Mouse (Mus musculus): ENCODE results near the gene Lsm6. TPM values are rescaled to one million over a fixed set of nuclear protein-coding genes. Genes with fewer than 3 reads are reported as not detected.

The Lsm6 gene
- polyA plus RNA-seq, 1 experiment from 2014 or later, result 299 TPM

- Histone ChIP-seq H3K27ac (replicated peaks) (no peak overlapping the region), H3K4me3 (no peak overlapping the region), H3K4me1 (no peaks in the 10 kb centered on the region), H3K27me3 (replicated peaks; ENCODE audit: low read depth, poor library complexity, severe bottlenecking) (no peaks in the 10 kb centered on the region), H3K36me3 (replicated peaks) (peaks cover 24% of the 10 kb centered on the region), H3K9me3 (peaks cover 4% of the 10 kb centered on the region; the same call in 1 of the 2 replicates)
- DNase-seq (ENCODE audit: low spot score), result no peak
- 91% methylated on average over 7 of the region's 7 CpGs for WGBS
Measured at GRCm38 (mm10) chr8:78797985-78798384, 23.0 kb downstream of the Lsm6 start.

DNA sequence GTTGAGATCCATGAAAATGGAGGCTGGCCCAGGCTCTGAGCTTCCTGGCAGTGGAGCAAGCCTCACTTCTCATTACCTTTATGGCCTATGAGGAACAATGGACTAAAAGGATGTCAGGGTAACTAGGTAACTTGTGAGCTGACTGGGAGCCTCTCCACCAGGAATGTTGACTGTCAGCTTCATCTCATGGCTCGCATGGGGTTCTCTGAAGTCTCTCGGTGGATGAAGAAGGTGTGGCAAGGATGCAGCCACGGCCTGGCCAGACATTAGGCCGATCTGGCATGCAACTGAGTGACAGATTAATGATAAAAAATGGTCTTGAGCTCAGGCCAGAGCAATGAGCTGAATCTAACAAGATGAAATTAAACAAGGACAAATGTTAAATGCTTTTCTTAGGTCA is 27.7 kb downstream of the Lsm6 start:
- Histone ChIP-seq H3K27me3 (replicated peaks; ENCODE audit: low read depth, poor library complexity, severe bottlenecking) (no peaks in the 10 kb centered on the region), H3K27ac (replicated peaks) (no peak overlapping the region), H3K36me3 (replicated peaks) (peaks cover 4% of the 10 kb centered on the region; the same call in 1 of the 2 replicates), H3K4me3 (no peak overlapping the region), H3K9me3 (peaks cover 4% of the 10 kb centered on the region; the same call in 1 of the 2 replicates), H3K4me1 (no peaks in the 10 kb centered on the region)
- WGBS, result 86% methylated on average over 4 of the region's 4 CpGs
- DNase-seq (ENCODE audit: low spot score), result peak; percentile 3

GRCm38 (mm10) chr8:78776816-78777215 is 44.1 kb downstream of the Lsm6 start:
- H3K4me3 ChIP-seq, result no peak overlapping the region
- H3K27ac ChIP-seq (replicated peaks), result no peak overlapping the region
- H3K9me3 ChIP-seq, result peaks cover 5% of the 10 kb centered on the region; the same call in 1 of the 2 replicates
- no peak for DNase-seq (ENCODE audit: low spot score)
- 92% methylated on average over 9 of the region's 9 CpGs for WGBS
- no peaks in the 10 kb centered on the region for H3K4me1 ChIP-seq
- no peaks in the 10 kb centered on the region for H3K36me3 ChIP-seq (replicated peaks)
- H3K27me3 ChIP-seq (replicated peaks; ENCODE audit: low read depth, poor library complexity, severe bottlenecking), result no peaks in the 10 kb centered on the region

- Histone ChIP-seq H3K27me3 (replicated peaks; ENCODE audit: low read depth, poor library complexity, severe bottlenecking) (no peaks in the 10 kb centered on the region), H3K4me1 (no peaks in the 10 kb centered on the region), H3K9me3 (no peaks in the 10 kb centered on the region), H3K27ac (replicated peaks) (no peak overlapping the region), H3K4me3 (no peak overlapping the region), H3K36me3 (replicated peaks) (no peaks in the 10 kb centered on the region)
- WGBS, result 73% methylated on average over 7 of the region's 7 CpGs
- DNase-seq (ENCODE audit: low spot score), result peak; percentile 8
Measured at GRCm38 (mm10) chr8:78771256-78771655, 49.7 kb downstream of the Lsm6 start.

DNA sequence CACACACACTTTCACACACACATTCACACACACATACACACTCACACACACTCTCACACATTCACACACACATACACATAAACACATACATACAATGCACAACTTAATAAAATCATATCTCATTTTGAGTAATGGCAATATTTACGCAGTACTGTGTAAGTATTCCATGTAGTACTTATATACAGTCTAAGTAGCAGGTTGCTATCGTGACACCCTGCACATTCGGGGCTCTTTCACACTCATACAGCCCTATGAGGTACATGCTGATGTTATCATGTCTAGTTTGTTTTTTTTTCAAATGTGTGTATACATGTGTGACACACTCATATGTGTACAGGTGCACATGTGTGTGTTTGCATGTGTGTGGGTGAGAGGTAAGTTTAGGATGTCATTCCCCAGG is 50.4 kb downstream of the Lsm6 start:
- Histone ChIP-seq H3K27me3 (replicated peaks; ENCODE audit: low read depth, poor library complexity, severe bottlenecking) (no peaks in the 10 kb centered on the region), H3K4me1 (no peaks in the 10 kb centered on the region)

DNA sequence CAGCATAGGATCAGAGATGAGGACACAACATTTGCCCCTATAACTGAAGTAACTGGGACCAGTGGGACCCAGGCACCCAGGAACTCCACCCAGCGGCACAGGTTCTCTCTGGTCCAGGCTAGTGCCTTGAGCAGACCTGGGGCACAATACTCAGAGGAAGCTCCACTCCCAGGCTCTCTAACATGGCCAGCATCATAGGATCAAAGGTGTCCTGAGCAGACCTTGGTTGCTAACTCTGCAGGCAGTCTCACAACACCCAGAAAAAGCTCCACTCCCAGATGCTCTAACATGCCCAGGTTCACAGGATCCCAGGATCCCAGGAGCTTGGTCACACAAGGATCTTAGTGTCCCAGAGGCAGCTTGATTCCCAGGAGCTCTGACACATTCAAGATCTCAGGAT is 55.4 kb downstream of the Lsm6 start:
- H3K4me1 ChIP-seq, result no peaks in the 10 kb centered on the region
- H3K36me3 ChIP-seq (replicated peaks), result no peaks in the 10 kb centered on the region
- WGBS, result 94% methylated on average over 1 of the region's 1 CpGs
- H3K9me3 ChIP-seq, result no peaks in the 10 kb centered on the region
- no peak overlapping the region for H3K27ac ChIP-seq (replicated peaks)
- no peak overlapping the region for H3K4me3 ChIP-seq
- DNase-seq (ENCODE audit: low spot score), result peak; percentile 2
- H3K27me3 ChIP-seq (replicated peaks; ENCODE audit: low read depth, poor library complexity, severe bottlenecking), result no peaks in the 10 kb centered on the region

More for the DNA sequence above, 50.4 kb downstream of the Lsm6 start:
- DNase-seq (ENCODE audit: low spot score), result no peak
- no peaks in the 10 kb centered on the region for H3K9me3 ChIP-seq
- H3K4me3 ChIP-seq, result no peak overlapping the region
- H3K36me3 ChIP-seq (replicated peaks), result no peaks in the 10 kb centered on the region
- 95% methylated on average over 3 of the region's 3 CpGs for WGBS
- H3K27ac ChIP-seq (replicated peaks), result no peak overlapping the region

- Histone ChIP-seq H3K4me1 (no peaks in the 10 kb centered on the region), H3K36me3 (replicated peaks) (no peaks in the 10 kb centered on the region), H3K27ac (replicated peaks) (no peak overlapping the region), H3K9me3 (no peaks in the 10 kb centered on the region), H3K4me3 (no peak overlapping the region), H3K27me3 (replicated peaks; ENCODE audit: low read depth, poor library complexity, severe bottlenecking) (no peaks in the 10 kb centered on the region)
- DNase-seq (ENCODE audit: low spot score), result no peak
Measured at GRCm38 (mm10) chr8:78764976-78765375, 56.0 kb downstream of the Lsm6 start.

DNA sequence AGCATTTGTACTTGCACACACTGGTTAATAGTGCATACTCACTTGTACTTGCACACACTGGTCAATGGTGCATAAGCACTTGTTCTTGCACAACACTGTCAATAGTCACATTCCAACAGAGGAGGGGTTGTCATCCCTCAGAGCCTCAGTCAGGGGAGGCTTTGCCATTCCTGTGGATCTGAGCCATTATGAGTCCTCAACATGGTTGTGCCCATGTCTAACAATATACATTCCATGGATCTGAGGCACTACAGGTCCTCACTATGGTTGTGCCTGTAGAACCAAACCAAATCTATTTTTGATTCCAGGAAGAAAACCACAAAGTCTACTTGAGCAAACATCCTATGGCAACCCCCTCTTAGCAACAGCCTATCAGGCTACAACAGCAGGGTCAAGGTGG is 61.8 kb downstream of the Lsm6 start:
- no peak overlapping the region for H3K4me3 ChIP-seq
- no peaks in the 10 kb centered on the region for H3K4me1 ChIP-seq
- DNase-seq (ENCODE audit: low spot score), result no peak
- no peak overlapping the region for H3K27ac ChIP-seq (replicated peaks)
- H3K36me3 ChIP-seq (replicated peaks), result no peaks in the 10 kb centered on the region
- H3K27me3 ChIP-seq (replicated peaks; ENCODE audit: low read depth, poor library complexity, severe bottlenecking), result no peaks in the 10 kb centered on the region
- H3K9me3 ChIP-seq, result no peaks in the 10 kb centered on the region

GRCm38 (mm10) chr8:78754986-78755385 is 66.0 kb downstream of the Lsm6 start:
- no peak overlapping the region for H3K4me3 ChIP-seq
- WGBS, result 85% methylated on average over 4 of the region's 4 CpGs
- DNase-seq (ENCODE audit: low spot score), result peak; percentile 4
- H3K27me3 ChIP-seq (replicated peaks; ENCODE audit: low read depth, poor library complexity, severe bottlenecking), result no peaks in the 10 kb centered on the region
- no peaks in the 10 kb centered on the region for H3K9me3 ChIP-seq
- H3K27ac ChIP-seq (replicated peaks), result no peak overlapping the region
- H3K36me3 ChIP-seq (replicated peaks), result no peaks in the 10 kb centered on the region
- H3K4me1 ChIP-seq, result peaks cover 6% of the 10 kb centered on the region

Other genes with a start within 250 kb of the Lsm6 start
- gene Zfp827, start 207.3 kb upstream of the Lsm6 start, polyA plus RNA-seq (2016; fragmentation: Nextera tagmentation; extraction: Ambion mirVana), result 6.5 and 8.2 TPM in 2 replicates